Mouse (Mus musculus) liver, embryonic 14.5 days (tissue): ENCODE measurements around the gene Pde10a.
A peak's percentile ranks its signal among the peaks of the same experiment; 100 is the strongest.

Source experiments
- CTCF ChIP-seq: IDR thresholded peaks from 2 replicates; pipeline ENCODE4 v1.5.1; 2016; ENCODE audit warnings: antibody characterized with exemption, low read depth, control low read depth
- EP300 ChIP-seq: IDR thresholded peaks from 2 replicates; pipeline ENCODE4 v1.6.1; 2016; ENCODE audit warnings: antibody characterized with exemption, low read depth

DNA sequence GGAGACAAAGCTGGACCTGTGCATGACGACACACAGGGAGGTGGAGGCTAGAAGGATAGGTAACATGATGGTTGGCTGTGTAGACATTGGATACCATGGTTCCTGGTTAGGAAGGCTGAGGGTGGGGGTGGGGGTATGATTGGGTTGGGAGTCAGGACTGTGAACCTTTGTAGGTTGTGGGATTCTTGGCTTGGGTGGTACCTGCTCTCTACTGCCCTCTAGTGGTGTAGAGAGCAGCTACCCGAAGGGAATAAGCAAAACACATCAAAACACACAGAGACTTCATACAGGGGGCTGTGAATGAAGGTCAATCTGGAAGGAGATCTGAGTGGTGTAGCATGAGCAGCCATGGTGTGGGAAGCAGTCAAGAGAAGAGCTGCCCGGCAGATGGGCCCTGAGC lies 282.2 kb downstream of the Pde10a start:
- TF ChIP-seq CTCF (peak; percentile 88), EP300 (no peak)
